Mouse (Mus musculus) induced T-regulatory cell, adult 2 months (primary cell): ENCODE data around the gene Lce1c.
"Not testable (repeated sequence)": the region's sequence is repeated elsewhere in the genome, so short reads cannot be mapped to it uniquely, and the experiment has no call there.

Experiments
- DNase-seq: peaks from one replicate; pipeline ENCODE4 v3.0.0-alpha.2; 2012; ENCODE audit warnings: low read depth

The Lce1c gene

DNA sequence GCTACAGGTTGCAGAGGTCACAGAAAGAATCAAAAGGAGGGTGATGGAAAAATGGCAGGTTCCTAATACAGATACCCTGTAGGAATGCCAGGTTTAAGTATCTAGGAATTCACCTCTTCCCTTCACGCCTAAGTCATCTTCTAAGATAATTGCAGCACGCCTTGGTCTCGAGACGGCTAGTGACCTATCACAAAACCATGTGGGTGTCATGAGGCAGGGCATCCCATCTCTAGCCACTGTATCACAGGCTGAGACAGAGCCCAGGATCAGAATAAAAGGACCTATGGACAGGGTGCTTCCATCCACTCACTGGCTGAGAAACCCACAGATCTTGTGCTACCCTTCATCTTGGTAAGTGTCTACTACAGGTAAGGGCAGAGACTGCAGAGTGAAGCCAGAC is at the start of gene Lce1c:
TSS of gene Lce1c (plus strand) at position 301 of the 400 bp plus-strand sequence.
- DNase-seq, result no peak

DNA sequence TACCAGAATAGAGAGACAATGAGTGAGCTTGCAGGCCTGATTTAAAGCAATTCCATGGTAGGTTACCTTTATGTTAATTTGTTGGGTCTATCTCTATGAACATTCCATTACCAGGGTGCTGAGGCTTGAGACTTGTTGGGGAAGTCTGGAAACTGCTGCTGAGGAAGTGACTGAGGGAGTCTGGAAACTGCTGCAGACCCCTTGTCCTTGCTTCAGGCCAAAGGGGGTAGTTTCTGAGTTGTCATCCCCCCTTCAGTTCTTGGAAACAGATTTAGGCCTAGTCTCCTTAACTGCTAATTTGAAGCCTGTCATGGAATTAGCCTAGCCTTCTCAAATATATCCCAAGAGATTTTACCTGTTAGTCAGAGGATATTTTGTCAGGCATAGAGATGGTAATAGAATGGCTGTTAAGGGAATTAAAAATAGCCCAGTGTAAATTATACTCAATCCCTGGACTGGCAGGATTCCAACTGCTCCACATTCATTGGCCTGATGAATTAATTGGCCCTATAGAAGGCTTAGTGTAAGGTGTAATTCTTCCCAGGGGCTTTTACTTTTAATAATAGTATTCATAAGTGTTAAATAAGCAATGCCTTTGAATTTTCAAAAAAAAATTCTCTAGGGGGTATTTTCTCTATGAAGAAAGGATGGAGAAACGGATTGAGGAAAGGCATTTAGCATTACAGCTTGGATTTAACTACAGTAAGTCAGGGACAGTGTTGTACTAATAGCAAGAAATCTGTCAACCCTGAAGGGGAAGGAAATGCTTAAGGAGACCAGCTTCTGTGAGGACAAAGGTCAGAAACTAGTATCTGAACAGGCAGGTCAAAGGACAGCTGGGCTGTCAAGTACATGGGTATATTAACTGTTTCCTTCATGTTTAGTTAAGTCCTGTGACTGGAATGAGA is 41.0 kb upstream of the Lce1c start:
- DNase-seq, result no peak

DNA sequence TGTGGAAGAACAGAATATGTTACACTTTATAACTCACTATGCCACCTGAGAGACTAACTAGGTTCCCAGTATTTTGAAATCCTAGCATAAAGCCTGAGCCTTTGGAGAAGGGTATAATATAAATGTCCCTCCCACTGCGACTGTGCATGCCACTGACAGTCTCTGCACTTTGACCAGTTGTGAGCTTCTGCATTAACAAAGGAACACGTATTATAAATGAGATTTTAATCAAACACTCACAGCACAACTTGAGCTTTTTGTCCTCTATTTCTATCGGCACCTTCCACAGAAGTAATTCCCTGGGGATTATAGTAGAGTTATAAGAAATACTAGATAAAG is 40.4 kb upstream of the Lce1c start:
- DNase-seq, result no peak

DNA sequence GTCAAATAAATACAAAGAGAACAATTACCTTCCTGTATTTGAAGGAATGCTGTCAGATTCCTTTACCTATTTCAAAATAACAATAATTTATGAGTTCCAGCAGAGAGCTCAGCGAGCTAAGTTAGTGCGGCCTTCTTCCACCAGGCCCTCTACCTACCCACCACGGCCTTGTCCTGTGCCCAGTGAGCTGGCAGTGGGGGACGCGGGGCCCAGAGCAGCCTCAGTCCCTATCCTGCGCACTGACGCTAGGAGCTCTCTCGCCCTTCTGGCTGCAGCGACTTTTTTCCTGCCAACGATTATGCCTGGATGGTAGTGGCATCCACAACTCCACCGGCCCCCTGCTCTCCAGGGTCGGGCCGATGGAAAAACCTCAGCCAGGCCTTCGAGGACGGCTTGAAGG is 39.2 kb upstream of the Lce1c start:
- DNase-seq, result no peak

- no peak for DNase-seq
Observed at GRCm38 (mm10) chr3:92648207-92648606, 30.8 kb upstream of the Lce1c start, which contains the start of gene Lce1a1. Gene Lce1a1 (minus strand): TSS chr3:92648307.

GRCm38 (mm10) chr3:92656826-92657225 is 22.2 kb upstream of the Lce1c start, which contains the start of gene Lce1b:
Gene Lce1b (minus strand): TSS chr3:92656926.
- no peak for DNase-seq

DNA sequence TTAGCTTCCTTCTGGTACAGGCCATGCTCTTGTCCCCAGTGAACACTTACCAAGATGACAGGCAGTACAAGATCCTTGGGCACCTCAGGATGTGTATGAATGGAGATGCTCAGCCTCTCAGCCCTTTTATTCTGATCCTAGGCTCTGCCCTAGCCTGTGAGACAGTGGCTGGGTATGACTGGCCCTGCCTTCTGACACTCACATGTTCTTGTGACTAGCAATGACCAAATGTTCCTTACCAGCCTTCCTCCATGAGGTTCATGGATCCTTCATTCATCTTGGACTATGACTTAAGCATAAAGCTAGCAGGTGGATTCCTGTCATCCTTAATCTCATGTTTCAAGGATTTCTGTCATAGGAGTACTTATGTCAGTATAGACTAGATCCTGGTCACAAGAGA is 8.8 kb upstream of the Lce1c start, which contains the start of gene Lce1a2:
TSS of gene Lce1a2 (minus strand) at position 101 of the 400 bp plus-strand sequence.
- no peak for DNase-seq

DNA sequence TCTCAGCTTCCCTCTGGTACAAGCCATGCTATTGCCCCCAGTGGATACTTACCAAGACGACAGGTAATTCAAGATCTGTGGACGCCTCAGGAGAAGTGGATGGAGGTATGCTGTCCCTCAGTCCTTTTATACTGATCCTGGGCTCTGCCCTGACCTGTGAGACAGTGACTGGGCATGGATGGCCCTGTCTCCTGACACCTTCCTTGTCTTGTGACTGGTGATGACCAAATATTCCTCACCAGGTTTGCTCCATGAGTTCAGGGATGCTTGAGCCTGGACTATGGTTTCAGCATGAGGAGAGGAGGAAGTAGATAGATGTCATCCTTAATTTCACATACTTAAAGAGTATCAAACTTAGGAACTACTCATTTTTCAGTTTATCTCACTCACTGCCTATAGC is 8.1 kb downstream of the Lce1c start, which contains the start of gene Lce1d:
TSS of gene Lce1d (minus strand) at position 101 of the 400 bp plus-strand sequence.
- no peak for DNase-seq

- DNase-seq, result not testable (repeated sequence)
Observed at GRCm38 (mm10) chr3:92689154-92689553, 10.1 kb downstream of the Lce1c start.

- DNase-seq, result no peak
Observed at GRCm38 (mm10) chr3:92691688-92692087, 12.6 kb downstream of the Lce1c start.

DNA sequence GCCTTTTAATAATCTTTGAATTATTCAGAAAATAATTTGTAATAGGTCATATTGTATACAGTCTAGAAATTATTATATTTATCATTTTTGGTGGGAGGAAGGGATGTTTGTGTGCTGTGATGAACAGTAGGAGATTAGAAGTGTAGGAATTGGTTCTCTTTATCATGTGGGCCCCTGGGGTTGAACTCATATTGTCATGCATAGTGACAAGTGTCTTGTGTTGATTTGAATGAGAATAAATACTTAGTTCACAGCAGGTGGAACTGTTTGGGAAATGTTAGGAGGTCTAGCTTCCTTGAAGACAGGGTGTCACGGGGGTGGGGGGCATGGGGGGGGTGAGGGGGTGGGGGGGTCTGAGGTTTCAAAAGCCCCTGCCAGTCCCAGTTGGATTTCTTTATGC is 15.6 kb downstream of the Lce1c start:
- DNase-seq, result no peak

DNA sequence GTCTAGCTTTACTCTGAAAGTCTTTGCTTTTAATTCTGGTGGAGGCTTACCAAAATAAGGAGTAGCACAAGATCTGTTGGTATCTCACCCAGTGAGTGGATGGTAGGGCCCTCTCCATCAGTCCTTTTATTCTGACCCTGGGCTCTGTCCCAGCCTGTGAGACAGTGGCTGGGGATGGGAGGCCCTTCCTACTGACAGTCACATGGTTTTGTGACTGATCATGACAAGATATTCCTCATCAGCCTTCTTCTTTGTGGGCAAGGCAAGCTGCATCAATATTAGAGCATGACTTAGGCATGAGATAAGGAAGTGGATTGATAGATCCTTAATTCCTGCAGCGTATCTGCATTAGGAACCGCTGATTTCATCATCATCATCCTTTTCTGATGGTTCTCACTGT is 29.9 kb downstream of the Lce1c start, which contains the start of gene Lce1e:
TSS of gene Lce1e (minus strand) at position 101 of the 400 bp plus-strand sequence.
- no peak for DNase-seq

DNA sequence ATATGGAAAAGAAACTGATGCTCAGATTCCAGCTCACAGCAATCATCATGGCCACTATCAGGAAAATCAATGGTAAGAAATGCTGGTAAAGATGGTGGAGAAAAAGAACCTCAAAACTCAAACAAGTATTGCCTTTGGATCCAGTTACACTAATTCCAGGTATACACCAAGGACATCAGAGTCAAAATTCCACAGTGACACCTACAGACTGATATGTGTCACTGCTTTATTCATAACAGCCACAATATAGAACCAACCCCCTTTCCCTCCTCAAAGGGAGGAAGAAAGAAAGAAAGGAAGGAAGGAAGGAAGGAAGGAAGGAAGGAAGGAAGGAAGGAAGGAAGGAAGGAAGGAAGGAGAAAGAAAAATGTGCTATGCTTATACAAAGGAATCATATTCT is 36.1 kb downstream of the Lce1c start:
- no peak for DNase-seq

DNA sequence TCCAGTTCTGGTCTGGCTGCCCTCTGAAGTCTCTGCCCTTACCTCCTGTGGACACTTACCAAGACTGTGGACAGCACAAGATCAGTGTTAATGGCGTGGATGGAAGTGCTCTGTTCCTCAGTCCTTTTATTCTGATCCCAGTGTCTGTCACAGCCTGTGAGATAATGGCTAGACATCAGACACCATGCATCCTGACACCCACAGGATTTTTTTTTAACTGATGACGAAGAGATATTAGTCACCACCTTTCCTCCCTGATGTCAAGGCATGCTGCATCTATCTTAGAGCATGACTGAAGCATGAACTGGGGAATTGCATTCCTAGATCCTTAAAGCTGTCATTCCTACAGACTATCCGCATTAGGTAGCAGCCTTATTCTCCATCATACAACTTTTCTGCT is 41.2 kb downstream of the Lce1c start, which contains the start of gene Lce1f:
TSS of gene Lce1f (minus strand) at position 101 of the 400 bp plus-strand sequence.
- no peak for DNase-seq

GRCm38 (mm10) chr3:92722631-92723030 is 43.6 kb downstream of the Lce1c start:
- no peak for DNase-seq
